Mouse (Mus musculus) hindbrain, embryonic 12.5 days (tissue): ENCODE results near the gene Mdga1. TPM values are rescaled to one million over a fixed set of nuclear protein-coding genes. Genes with fewer than 3 reads are reported as not detected.

Source experiments
- ATAC-seq: fragments of 200-750 bp; cut with Nextera tagmentation; 2 replicates; pipeline ENCODE4 v1.8.0; 2017; ENCODE audit warnings: moderate TSS enrichment; ENCODE audit not compliant: low FRiP score
- H3K27ac ChIP-seq: fragments of 300-500 bp; sonication (generic); 2 replicates; pipeline ENCODE4 v1.5.1; 2016; ENCODE audit warnings: mild to moderate bottlenecking
- H3K27me3 ChIP-seq: fragments of 300-500 bp; sonication (generic); 2 replicates; pipeline ENCODE4 v1.6.1; 2016; ENCODE audit warnings: mild to moderate bottlenecking
- H3K36me3 ChIP-seq: fragments of 300-500 bp; sonication (generic); 2 replicates; pipeline ENCODE4 v1.6.1; 2016; ENCODE audit warnings: mild to moderate bottlenecking
- H3K4me1 ChIP-seq: fragments of 300-500 bp; sonication (generic); 2 replicates; pipeline ENCODE4 v1.6.1; 2016
- H3K4me2 ChIP-seq: fragments of 300-500 bp; sonication (generic); replicated peaks from 2 replicates; pipeline ENCODE4 v1.6.1; 2016; ENCODE audit warnings: mild to moderate bottlenecking
- H3K4me3 ChIP-seq: fragments of 300-500 bp; sonication (generic); 2 replicates; pipeline ENCODE4 v1.5.1; 2016; ENCODE audit warnings: mild to moderate bottlenecking
- H3K9ac ChIP-seq: fragments of 300-500 bp; sonication (generic); 2 replicates; pipeline ENCODE4 v1.6.1; 2016; ENCODE audit warnings: mild to moderate bottlenecking, moderate library complexity
- H3K9me3 ChIP-seq: fragments of 300-500 bp; sonication (generic); replicated peaks from 2 replicates; pipeline ENCODE4 v1.6.1; 2016; ENCODE audit warnings: mild to moderate bottlenecking
- WGBS: fragments of 180-500 bp; shearing (Covaris S2); methylation state at CpG from one replicate; pipeline ENCODE4 v1.1.7; 2016; 5-methylcytosine and 5-hydroxymethylcytosine counted together
- polyA plus RNA-seq: library from polyadenylated mRNA; unstranded; fragments of >200 nt; fragmentation: Nextera tagmentation; extraction: Ambion mirVana; gene quantifications from 2 replicates; pipeline ENCODE4 v1.2.1, GENCODE M21; 2016

Gene Mdga1
- polyA plus RNA-seq, 1 experiment from 2014 or later = 11.8 TPM

GRCm38 (mm10) chr17:29778021-29778420, 191.9 kb downstream of the Mdga1 start:
- Histone ChIP-seq H3K36me3 (no peaks in the 10 kb centered on the region), H3K4me1 (peaks cover 3% of the 10 kb centered on the region; the same call in 1 of the 2 replicates), H3K9me3 (no peaks in the 10 kb centered on the region), H3K4me3 (no peak overlapping the region), H3K27me3 (no peaks in the 10 kb centered on the region; the same call in 1 of the 2 replicates), H3K27ac (no peak overlapping the region), H3K9ac (no peak overlapping the region), H3K4me2 (no peak overlapping the region)
- 72% methylated on average over 8 of the region's 8 CpGs for WGBS
- no peak for ATAC-seq

Other genes starting within 250 kb of the Mdga1 start
- 85.6 and 95.1 TPM in 2 replicates for gene Zfand3, start 34.6 kb upstream of the Mdga1 start, polyA plus RNA-seq